Mouse (Mus musculus) erythroblast, embryonic 14.5 days (primary cell): ENCODE measurements at regions not wholly inside any gene's neighbourhood (a gene's known extent, or its start where the extent isn't known, plus 50 kb on each side); places are given as distances from the start of the nearest gene placed in this dataset.

Source experiments
- GATA1 ChIP-seq: IDR thresholded peaks from 2 replicates; pipeline ENCODE4 v1.6.1; 2012; ENCODE audit warnings: low read length, inconsistent platforms, mixed read lengths
- TAL1 ChIP-seq: IDR thresholded peaks from 3 replicates; pipeline ENCODE4 v1.6.1; 2012; ENCODE audit warnings: low read length, inconsistent platforms, mixed read lengths

GRCm38 (mm10) chr5:75808551-75809332 is 169.5 kb downstream of the Kdr start:
- no peak for TF ChIP-seq GATA1
- TF ChIP-seq TAL1, result no peak
